Mouse (Mus musculus): Measurements from ENCODE around the gene Csdc2. TPM values are rescaled to one million over a fixed set of nuclear protein-coding genes. Genes with fewer than 3 reads are reported as not detected.

Gene Csdc2
- polyA plus RNA-seq, 1 experiment from 2014 or later: 11.7 TPM

DNA sequence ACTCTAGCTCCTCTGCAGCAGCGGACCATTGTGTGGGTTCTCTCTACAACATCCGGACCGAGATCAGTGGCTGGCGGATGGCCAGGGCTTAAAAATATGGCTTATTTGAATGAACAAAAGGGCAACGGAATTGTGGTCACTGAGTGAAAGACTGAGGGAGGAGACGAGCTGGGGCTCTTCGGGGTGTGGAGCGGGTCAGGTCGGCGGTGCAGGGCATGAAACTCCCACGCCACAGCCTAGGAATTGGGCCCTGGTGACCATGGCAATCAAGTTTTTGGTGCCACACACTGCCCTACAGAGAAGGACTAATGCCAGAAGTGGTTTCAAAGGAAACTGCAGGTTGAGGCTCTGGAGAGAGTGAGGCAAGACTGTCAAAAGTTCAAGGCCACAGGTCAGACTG, 8.3 kb upstream of the Csdc2 start:
- peaks cover 29% of the 10 kb centered on the region for H3K4me1 ChIP-seq (replicated peaks)
- ATAC-seq: no peak
- 0 out of 2 replicates have a peak, but pooled peaks cover 1% of the 10 kb centered on the region for H3K36me3 ChIP-seq
- 47% methylated on average over 11 of the region's 11 CpGs for WGBS
- H3K4me3 ChIP-seq (replicated peaks): no peak overlapping the region
- no peaks in the 10 kb centered on the region for H3K9me3 ChIP-seq
- H3K27ac ChIP-seq: no peak overlapping the region
- no peak overlapping the region for H3K4me2 ChIP-seq (replicated peaks)
- no peak overlapping the region for H3K9ac ChIP-seq
- H3K27me3 ChIP-seq (replicated peaks): no peaks in the 10 kb centered on the region

DNA sequence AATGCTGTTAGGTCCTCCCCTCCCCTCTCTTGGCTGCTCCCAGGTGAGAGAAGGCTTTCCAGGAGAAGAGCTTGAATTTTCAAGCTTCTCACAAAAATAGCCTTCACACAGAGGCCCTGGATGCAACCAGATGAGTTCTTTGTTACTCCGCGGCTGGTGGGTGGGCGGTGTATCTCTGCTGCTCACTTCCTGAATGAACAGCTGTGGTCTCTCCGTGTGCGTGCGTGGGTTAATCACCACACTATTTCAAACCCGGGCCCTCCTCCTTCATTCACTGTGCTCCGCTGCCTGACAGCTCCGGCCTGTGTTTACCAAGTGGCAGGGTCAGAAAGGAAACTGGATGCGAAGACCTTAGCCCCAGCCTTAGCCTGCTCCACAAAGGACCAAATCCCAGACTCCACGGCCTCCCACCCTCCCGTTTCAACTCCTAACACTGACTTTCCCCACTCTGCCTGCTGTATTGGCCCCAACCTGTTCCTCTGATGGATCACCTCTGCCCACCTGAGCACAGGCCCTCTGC, 3.5 kb upstream of the Csdc2 start:
- Histone ChIP-seq H3K9me3 (no peaks in the 10 kb centered on the region), H3K4me3 (replicated peaks) (no peak overlapping the region), H3K36me3 (no peaks in the 10 kb centered on the region), H3K27me3 (replicated peaks) (peaks cover 8% of the 10 kb centered on the region; the same call in 1 of the 2 replicates), H3K27ac (0 out of 2 replicates have a peak overlapping the region, but pooled peaks have one; percentile 36), H3K4me1 (replicated peaks) (peaks cover 24% of the 10 kb centered on the region), H3K4me2 (replicated peaks) (no peak overlapping the region; the same call in 1 of the 2 replicates), H3K9ac (no peak overlapping the region)
- no peak for ATAC-seq
- WGBS: 15% methylated on average over 12 of the region's 12 CpGs

DNA sequence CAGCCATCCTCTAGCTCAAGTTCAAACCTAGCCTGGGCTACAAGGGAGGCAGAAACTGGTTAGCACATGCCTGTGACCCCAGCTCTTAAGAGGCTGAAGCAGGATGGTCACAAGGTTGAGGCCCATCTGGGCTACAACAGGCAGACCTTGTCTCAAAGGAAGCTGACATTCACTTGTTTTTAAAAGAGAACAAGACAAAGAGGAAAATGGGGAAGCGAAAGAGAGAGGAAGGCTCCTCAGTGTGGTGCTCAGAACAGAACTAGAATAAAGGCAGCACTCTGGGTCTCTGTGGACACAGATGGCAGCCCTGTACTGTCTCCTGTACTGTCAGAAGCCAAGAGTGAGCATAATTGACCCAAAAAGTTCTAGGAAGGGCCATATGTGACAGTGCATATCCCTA, 2.6 kb upstream of the Csdc2 start:
- no peak for ATAC-seq
- Histone ChIP-seq H3K9me3 (no peaks in the 10 kb centered on the region), H3K27me3 (replicated peaks) (peaks cover 8% of the 10 kb centered on the region; the same call in 1 of the 2 replicates), H3K4me1 (replicated peaks) (peaks cover 30% of the 10 kb centered on the region), H3K9ac (no peak overlapping the region), H3K4me2 (replicated peaks) (no peak overlapping the region), H3K36me3 (no peaks in the 10 kb centered on the region), H3K4me3 (replicated peaks) (no peak overlapping the region), H3K27ac (no peak overlapping the region)
- 79% methylated on average over 1 of the region's 1 CpGs for WGBS

DNA sequence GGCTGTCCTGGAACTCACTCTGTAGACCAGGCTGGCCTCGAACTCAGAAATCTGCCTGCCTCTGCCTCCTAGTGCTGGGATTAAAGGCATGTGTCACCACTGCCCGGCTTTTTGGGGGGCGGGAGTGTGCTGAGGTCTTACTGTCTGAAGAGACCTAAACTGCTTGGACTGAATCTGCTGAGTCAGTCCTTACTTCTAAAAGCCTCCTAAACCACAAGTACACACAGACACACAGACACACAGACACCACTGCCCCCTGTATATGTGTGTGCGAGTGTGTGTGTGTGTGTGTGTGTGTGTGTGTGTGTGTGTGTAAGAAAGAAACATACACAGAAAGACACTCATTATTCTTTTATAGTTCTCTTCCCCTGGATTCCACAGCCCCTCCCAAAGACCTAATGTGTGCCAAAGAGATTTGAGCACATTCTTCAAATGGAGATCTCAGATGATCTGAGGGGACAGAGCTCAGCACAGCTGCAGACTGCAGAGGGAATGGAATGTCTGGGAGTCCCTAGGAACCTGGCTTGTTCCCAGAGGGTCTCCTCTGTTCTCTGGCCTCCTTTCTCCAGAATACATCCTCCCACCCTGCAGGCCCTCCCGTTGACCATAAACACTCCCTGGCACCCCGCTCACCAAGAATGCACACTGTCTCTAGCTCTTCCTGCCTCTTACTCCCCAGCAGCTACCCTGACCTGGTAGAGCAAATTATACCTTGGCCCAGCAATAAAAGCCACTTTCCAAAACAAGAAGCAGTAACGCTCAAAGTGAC, 506 bp upstream of the Csdc2 start:
- Histone ChIP-seq H3K9ac (peak overlapping the region; percentile 54; the same call in 1 of the 2 replicates), H3K27me3 (replicated peaks) (peaks cover 8% of the 10 kb centered on the region; the same call in 1 of the 2 replicates), H3K4me1 (replicated peaks) (peaks cover 30% of the 10 kb centered on the region), H3K36me3 (no peaks in the 10 kb centered on the region), H3K4me2 (replicated peaks) (peak overlapping the region; percentile 69), H3K4me3 (replicated peaks) (peak overlapping the region; percentile 45), H3K9me3 (no peaks in the 10 kb centered on the region), H3K27ac (peak overlapping the region; percentile 69)
- ATAC-seq: peak; percentile 39
- 40% methylated on average over 7 of the region's 7 CpGs for WGBS

DNA sequence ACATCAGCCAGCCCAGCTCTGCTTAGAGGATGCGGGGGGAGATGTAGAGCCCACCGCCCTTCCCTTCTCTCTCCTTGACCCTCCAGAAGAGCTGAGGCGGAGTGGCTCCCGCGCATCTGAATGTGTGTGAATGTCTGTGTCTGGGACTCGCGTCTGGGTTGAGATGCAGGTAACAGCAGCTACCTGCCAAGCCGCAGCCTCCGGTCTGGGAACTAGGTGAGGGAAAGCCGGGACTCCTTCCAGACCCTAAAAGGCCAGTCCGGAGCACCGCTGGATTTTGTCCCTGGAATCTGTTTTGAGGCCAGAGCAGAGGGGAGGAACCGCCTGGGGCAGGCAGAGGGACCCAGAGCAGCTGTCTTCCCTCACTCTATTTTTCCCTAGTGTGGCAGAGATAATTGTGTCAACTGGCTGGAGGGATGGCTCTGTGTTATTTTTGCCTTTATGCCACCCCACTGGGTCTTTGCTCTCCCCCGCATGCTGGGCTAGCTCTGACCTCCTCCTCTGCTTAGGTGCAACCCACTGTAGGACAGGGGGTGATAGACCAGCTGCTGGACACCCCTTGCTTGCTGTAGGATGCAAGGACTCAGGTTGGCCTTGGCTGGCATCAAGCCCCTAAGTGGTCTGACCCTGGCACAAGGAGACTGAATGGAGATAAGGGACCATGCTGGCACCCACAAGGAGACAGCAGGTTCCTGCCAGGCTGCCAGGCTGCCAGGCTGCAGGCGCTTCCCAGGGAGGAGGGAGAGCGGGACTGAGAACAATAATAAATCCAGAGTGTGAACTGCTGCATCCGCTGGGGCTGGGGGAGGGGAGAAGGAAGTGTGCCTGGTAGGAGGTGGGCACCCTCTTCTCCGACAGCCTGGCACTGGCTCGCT, 776 bp downstream of the Csdc2 start:
- H3K9ac ChIP-seq: peak overlapping the region; percentile 54
- ATAC-seq: peak; percentile 46
- H3K36me3 ChIP-seq: no peaks in the 10 kb centered on the region
- H3K9me3 ChIP-seq: no peaks in the 10 kb centered on the region
- peak overlapping the region; percentile 45 for H3K4me3 ChIP-seq (replicated peaks)
- H3K4me2 ChIP-seq (replicated peaks): peak overlapping the region; percentile 69
- WGBS: 12% methylated on average over 19 of the region's 19 CpGs
- H3K27ac ChIP-seq: peak overlapping the region; percentile 69
- peaks cover 30% of the 10 kb centered on the region for H3K4me1 ChIP-seq (replicated peaks)
- peaks cover 8% of the 10 kb centered on the region; the same call in 1 of the 2 replicates for H3K27me3 ChIP-seq (replicated peaks)

DNA sequence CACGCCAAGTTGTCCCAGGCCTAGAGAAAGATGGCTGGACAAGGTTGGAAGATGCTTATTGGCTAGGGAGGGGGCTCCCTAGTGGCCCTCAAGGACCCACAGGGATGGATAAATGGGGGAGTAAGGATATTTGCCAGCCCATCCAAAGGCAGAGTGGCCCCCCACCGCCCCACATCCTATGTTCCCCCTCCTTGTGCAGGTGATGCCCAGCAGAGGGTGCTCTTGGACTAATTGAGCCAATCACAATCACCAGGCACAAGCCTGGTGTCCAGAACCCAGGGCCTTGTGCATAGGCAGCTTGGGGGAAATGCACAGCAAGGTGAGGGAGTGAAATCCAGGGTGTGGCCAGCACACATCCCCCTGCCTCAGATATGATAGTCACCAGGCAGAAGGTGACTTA, 1.7 kb downstream of the Csdc2 start:
- Histone ChIP-seq H3K4me2 (replicated peaks) (peak overlapping the region; percentile 69; the same call in 1 of the 2 replicates), H3K36me3 (no peaks in the 10 kb centered on the region), H3K27ac (no peak overlapping the region), H3K27me3 (replicated peaks) (peaks cover 8% of the 10 kb centered on the region; the same call in 1 of the 2 replicates), H3K4me3 (replicated peaks) (peak overlapping the region; percentile 45; the same call in 1 of the 2 replicates), H3K4me1 (replicated peaks) (peaks cover 23% of the 10 kb centered on the region), H3K9me3 (no peaks in the 10 kb centered on the region), H3K9ac (no peak overlapping the region)
- 25% methylated on average over 2 of the region's 2 CpGs for WGBS
- ATAC-seq: 0 out of 2 replicates have a peak, but pooled peaks have one; percentile 24

DNA sequence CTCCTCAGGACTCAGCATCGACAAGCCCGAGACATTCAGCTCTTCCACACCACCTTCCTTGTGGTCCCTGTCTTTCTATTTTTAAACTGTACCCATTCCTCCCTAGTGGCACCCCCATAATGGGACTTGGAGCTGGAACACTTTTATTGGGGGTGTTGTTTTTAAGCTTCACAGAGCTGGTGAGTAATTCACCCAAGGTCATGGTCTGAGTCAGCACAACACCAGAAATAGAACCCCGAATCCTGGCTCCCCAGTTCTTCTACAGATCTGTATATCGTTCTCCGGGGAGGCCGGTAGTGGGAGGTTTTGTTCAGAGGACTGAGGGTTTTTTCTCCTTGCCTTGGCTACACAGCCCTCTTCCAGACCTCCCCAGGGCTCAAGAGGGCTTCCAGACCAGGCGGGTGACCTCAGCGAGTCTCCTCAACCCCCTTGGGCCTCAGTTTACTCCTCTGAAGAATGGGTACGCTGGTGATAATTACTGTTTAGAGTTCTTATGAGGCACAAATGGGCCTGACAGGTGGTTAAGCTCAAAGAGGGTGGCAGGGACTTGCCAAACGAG, 2.7 kb downstream of the Csdc2 start:
- Histone ChIP-seq H3K27ac (no peak overlapping the region), H3K9me3 (no peaks in the 10 kb centered on the region), H3K4me1 (replicated peaks) (peaks cover 19% of the 10 kb centered on the region), H3K9ac (no peak overlapping the region), H3K4me2 (replicated peaks) (no peak overlapping the region), H3K4me3 (replicated peaks) (no peak overlapping the region), H3K36me3 (no peaks in the 10 kb centered on the region), H3K27me3 (replicated peaks) (peaks cover 8% of the 10 kb centered on the region; the same call in 1 of the 2 replicates)
- no peak for ATAC-seq
- 87% methylated on average over 10 of the region's 10 CpGs for WGBS

DNA sequence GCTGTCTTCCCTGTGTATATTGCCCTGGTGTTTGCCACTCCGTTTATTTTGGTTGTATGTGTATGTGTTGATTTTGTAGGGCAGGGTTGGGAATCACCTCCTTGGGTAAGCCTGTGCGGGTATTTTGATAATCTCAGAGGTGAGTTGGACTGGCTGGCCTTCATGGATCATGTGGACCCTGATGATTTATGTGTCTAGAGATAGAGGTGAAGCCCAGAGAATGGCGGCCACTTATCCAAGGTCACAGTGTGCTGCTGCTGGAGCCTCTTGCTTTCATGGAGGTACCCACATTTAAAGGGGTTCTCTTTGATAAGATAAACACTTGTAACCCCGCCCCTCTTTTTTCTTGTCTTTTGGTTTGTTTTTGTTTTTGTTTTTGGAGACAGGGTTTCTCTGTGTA, 3.2 kb downstream of the Csdc2 start:
- ATAC-seq: no peak
- no peaks in the 10 kb centered on the region for H3K36me3 ChIP-seq
- H3K27ac ChIP-seq: no peak overlapping the region
- no peak overlapping the region for H3K4me3 ChIP-seq (replicated peaks)
- H3K27me3 ChIP-seq (replicated peaks): peaks cover 8% of the 10 kb centered on the region; the same call in 1 of the 2 replicates
- no peak overlapping the region for H3K4me2 ChIP-seq (replicated peaks)
- peaks cover 19% of the 10 kb centered on the region for H3K4me1 ChIP-seq (replicated peaks)
- WGBS: 73% methylated on average over 4 of the region's 4 CpGs
- no peak overlapping the region for H3K9ac ChIP-seq
- H3K9me3 ChIP-seq: no peaks in the 10 kb centered on the region

DNA sequence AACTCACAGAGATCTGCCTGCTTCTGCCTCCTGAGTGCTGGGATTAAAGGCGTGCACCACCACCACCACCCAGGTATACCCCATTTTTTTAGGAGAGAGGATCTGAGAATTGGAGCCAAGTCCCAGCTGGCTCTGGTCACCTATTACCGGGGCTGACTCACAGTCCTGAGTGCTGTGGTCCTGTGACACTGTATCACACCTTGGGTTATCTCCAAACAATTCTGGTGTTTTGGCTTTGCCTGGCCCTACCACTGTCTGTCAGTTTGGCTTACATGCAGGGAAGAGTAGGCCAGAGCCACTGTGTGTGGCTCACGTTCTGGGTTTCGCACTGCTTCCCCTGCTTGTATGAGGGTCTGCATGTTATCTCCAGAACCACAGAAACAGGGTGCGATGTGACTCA, 3.7 kb downstream of the Csdc2 start:
- ATAC-seq: no peak
- WGBS: 87% methylated on average over 5 of the region's 5 CpGs
- H3K27ac ChIP-seq: no peak overlapping the region
- H3K9ac ChIP-seq: no peak overlapping the region
- H3K9me3 ChIP-seq: no peaks in the 10 kb centered on the region
- peaks cover 19% of the 10 kb centered on the region for H3K4me1 ChIP-seq (replicated peaks)
- H3K4me2 ChIP-seq (replicated peaks): no peak overlapping the region
- H3K27me3 ChIP-seq (replicated peaks): peaks cover 8% of the 10 kb centered on the region; the same call in 1 of the 2 replicates
- H3K36me3 ChIP-seq: no peaks in the 10 kb centered on the region
- no peak overlapping the region for H3K4me3 ChIP-seq (replicated peaks)

DNA sequence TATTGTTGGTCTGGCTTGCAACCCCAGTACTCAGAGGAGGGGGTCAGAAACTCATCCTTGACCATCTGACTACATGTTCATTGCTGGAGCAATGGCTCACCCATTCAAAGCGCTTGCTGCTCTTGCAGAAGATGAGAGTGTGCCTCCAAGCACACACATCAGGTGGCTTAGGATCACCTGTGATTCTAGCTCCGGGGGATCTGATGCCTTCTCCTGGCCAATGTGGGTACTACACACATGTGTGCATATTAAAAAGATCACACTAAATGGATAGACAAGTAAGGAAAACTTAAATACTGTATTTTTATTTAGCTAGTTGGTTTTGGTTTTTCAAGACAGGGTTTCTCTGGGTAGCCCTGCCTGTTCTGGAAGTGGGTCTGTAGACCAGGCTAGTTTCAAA, 4.5 kb downstream of the Csdc2 start:
- no peak overlapping the region for H3K27ac ChIP-seq
- peaks cover 8% of the 10 kb centered on the region; the same call in 1 of the 2 replicates for H3K27me3 ChIP-seq (replicated peaks)
- H3K36me3 ChIP-seq: no peaks in the 10 kb centered on the region
- no peak overlapping the region for H3K9ac ChIP-seq
- peaks cover 19% of the 10 kb centered on the region for H3K4me1 ChIP-seq (replicated peaks)
- WGBS: 94% methylated on average over 2 of the region's 2 CpGs
- ATAC-seq: no peak
- H3K4me2 ChIP-seq (replicated peaks): no peak overlapping the region
- no peak overlapping the region for H3K4me3 ChIP-seq (replicated peaks)
- H3K9me3 ChIP-seq: no peaks in the 10 kb centered on the region

DNA sequence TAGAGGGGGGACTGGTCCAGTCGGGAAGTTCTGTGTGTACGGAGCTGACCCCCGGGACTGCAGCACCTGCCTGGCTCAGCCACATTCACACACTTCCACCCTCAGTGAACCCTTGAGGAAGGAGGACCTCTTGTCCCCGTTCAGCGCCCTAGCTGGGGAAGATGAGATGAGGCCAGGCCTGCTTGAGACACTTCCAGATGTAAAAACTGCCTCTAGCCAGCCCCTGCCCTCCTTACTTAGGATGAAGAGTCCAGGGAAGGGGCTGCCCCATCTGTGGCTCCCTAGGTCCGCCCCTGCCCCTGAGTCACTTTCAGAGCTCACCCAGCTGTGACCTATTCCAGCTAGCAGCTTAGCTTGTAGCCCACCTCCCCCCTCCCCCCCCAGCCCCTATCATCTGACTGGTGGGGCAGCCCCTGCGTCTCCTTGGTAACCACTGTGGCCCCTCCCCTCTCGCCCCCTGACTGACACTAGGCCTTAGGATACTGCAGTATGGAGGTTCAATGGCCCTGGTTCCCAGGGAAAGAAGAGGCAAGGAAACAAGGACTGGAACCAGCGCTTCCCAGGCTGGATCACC, 6.7 kb downstream of the Csdc2 start:
- H3K27ac ChIP-seq: no peak overlapping the region
- ATAC-seq: no peak
- H3K9me3 ChIP-seq: no peaks in the 10 kb centered on the region
- no peaks in the 10 kb centered on the region for H3K27me3 ChIP-seq (replicated peaks)
- no peak overlapping the region for H3K4me3 ChIP-seq (replicated peaks)
- 0 out of 2 replicates have a peak, but pooled peaks cover 4% of the 10 kb centered on the region for H3K4me1 ChIP-seq (replicated peaks)
- no peak overlapping the region for H3K4me2 ChIP-seq (replicated peaks)
- no peak overlapping the region for H3K9ac ChIP-seq
- H3K36me3 ChIP-seq: no peaks in the 10 kb centered on the region
- 25% methylated on average over 9 of the region's 9 CpGs for WGBS

Measured in intestine, embryonic 15.5 days (tissue).